Mouse (Mus musculus) neural tube, postnatal 0 days (tissue): ENCODE measurements around the gene Olfr1249. TPM values are rescaled to one million over a fixed set of nuclear protein-coding genes. Genes with fewer than 3 reads are reported as not detected.

Source experiments
- polyA plus RNA-seq: library from polyadenylated mRNA; unstranded; fragments of >200 nt; fragmentation: Nextera tagmentation; extraction: Ambion mirVana; gene quantifications from 2 replicates; pipeline ENCODE4 v1.2.1, GENCODE M21; 2015

Olfr1249 gene
- polyA plus RNA-seq, result not detected in 2 replicates

GRCm38 (mm10) chr2:89634883-89635282 lies at the start of gene Olfr1249:
Olfr1249 (minus strand) TSS chr2:89634983.

GRCm38 (mm10) chr2:89671836-89672235 lies 37.1 kb upstream of the Olfr1249 start, which contains the start of gene Olfr1251:
Olfr1251 (minus strand) TSS chr2:89671936.

GRCm38 (mm10) chr2:89661367-89661766 lies 26.6 kb upstream of the Olfr1249 start, which contains the start of gene Olfr1250:
Olfr1250 (minus strand) TSS chr2:89661467.

GRCm38 (mm10) chr2:89618145-89618544 lies 16.6 kb downstream of the Olfr1249 start, which contains the start of gene Olfr1248:
Olfr1248 (minus strand) TSS chr2:89618245.

GRCm38 (mm10) chr2:89614030-89614429 lies 20.8 kb downstream of the Olfr1249 start, which contains the start of gene Olfr1247:
Olfr1247 (minus strand) TSS chr2:89614130.

GRCm38 (mm10) chr2:89593057-89593456 lies 41.7 kb downstream of the Olfr1249 start, which contains the start of gene Olfr1246:
Olfr1246 (minus strand) TSS chr2:89593157.

Other genes with a start within 250 kb of the Olfr1249 start
- not detected in 2 replicates for gene Olfr1238, start 225.3 kb downstream of the Olfr1249 start, polyA plus RNA-seq
- not detected in 2 replicates for gene Olfr1239, start 214.6 kb downstream of the Olfr1249 start, polyA plus RNA-seq
- not detected in 2 replicates for gene Olfr1240, start 192.0 kb downstream of the Olfr1249 start, polyA plus RNA-seq
- gene Olfr1241, start 147.9 kb downstream of the Olfr1249 start, polyA plus RNA-seq, result not detected in 2 replicates
- gene Olfr1242, start 136.6 kb downstream of the Olfr1249 start, polyA plus RNA-seq, result not detected in 2 replicates
- not detected in 2 replicates for gene Olfr1243, start 103.5 kb downstream of the Olfr1249 start, polyA plus RNA-seq
- not detected in 2 replicates for gene Olfr1245, start 56.5 kb downstream of the Olfr1249 start, polyA plus RNA-seq
- gene Olfr1246, start 41.8 kb downstream of the Olfr1249 start, polyA plus RNA-seq, result not detected in 2 replicates
- not detected in 2 replicates for gene Olfr1247, start 20.9 kb downstream of the Olfr1249 start, polyA plus RNA-seq
- not detected in 2 replicates for gene Olfr1248, start 16.7 kb downstream of the Olfr1249 start, polyA plus RNA-seq
- gene Olfr1250, start 26.5 kb upstream of the Olfr1249 start, polyA plus RNA-seq, result not detected in 2 replicates
- not detected in 2 replicates for gene Olfr1251, start 37.0 kb upstream of the Olfr1249 start, polyA plus RNA-seq
- not detected in 2 replicates for gene Olfr1252, start 90.0 kb upstream of the Olfr1249 start, polyA plus RNA-seq
- gene Olfr1253, start 122.1 kb upstream of the Olfr1249 start, polyA plus RNA-seq, result not detected in 2 replicates
- not detected in 2 replicates for gene Olfr1254, start 158.6 kb upstream of the Olfr1249 start, polyA plus RNA-seq
- not detected in 2 replicates for gene Olfr1255, start 177.1 kb upstream of the Olfr1249 start, polyA plus RNA-seq
- gene Olfr1256, start 206.6 kb upstream of the Olfr1249 start, polyA plus RNA-seq, result not detected in 2 replicates
- 0.13 TPM in 1 of 2 replicates, not detected in the other for gene Olfr48, start 213.2 kb upstream of the Olfr1249 start, polyA plus RNA-seq
- gene Olfr1257, start 243.5 kb upstream of the Olfr1249 start, polyA plus RNA-seq, result not detected in 2 replicates